Mouse (Mus musculus) ovary, adult 10 weeks (tissue): ENCODE measurements around the gene T. TPM values are rescaled to one million over a fixed set of nuclear protein-coding genes. Genes with fewer than 3 reads are reported as not detected.

Experiments used
- polyA plus RNA-seq: library from polyadenylated mRNA; stranded (reverse); fragments of 350-450 nt; fragmentation: Illumina TruSeq; extraction: RNeasy Lipid Tissue Mini Kit (QIAGEN cat#74804); gene quantifications from one replicate; pipeline ENCODE4 v1.2.3, GENCODE M21; 2014

T gene
- polyA plus RNA-seq = not detected

DNA sequence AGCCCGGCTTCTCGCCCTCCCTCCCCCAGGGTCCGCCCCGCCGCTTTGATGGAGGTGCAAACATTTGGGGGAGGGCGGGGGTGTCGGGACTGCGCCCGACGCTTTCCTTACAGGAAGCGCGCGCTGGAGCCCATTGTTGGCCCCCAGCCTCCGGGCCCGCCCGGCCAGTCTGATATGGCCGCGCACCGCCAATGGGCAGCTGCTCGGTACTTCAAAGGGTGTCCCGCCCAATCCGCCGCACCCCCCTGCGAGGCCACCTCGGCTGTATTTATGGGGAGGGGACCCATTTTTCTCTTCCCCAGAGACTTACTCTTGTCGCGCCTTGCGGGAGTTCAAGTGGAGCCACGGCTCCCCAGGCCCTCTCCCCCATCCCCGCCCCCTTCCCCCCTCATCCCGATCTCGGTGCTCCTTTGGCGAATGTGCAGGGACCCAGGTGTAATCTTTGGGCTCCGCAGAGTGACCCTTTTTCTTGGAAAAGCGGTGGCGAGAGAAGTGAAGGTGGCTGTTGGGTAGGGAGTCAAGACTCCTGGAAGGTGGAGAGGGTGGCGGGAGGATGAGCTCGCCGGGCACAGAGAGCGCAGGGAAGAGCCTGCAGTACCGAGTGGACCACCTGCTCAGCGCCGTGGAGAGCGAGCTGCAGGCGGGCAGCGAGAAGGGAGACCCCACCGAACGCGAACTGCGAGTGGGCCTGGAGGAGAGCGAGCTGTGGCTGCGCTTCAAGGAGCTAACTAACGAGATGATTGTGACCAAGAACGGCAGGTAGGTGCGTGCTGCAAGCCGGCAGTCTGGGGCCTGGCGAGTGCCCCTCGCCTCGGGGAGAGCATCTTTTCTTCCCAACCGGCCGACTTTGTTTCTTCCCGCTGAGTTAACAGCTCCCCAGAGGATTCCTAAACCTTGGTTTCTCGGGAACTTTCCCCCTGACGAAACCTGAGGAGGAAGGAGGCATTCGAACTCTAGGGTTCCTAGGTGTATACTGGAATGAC is at the start of gene T:
TSS of gene T (plus strand) at position 446 of the 983 bp plus-strand sequence.

Other genes with a start within 250 kb of the T start
- not detected for gene Ccr6, start 198.4 kb upstream of the T start, polyA plus RNA-seq
- gene Mpc1, start 151.5 kb upstream of the T start, polyA plus RNA-seq = 237 TPM
- gene Sft2d1, start 123.3 kb upstream of the T start, polyA plus RNA-seq = 48.1 TPM
- 2.9 TPM for gene Prr18, start 97.0 kb upstream of the T start, polyA plus RNA-seq
- 0.37 TPM for gene T2, start 78.4 kb upstream of the T start, polyA plus RNA-seq
- gene Pde10a, start 90.9 kb downstream of the T start, polyA plus RNA-seq = 12.0 TPM
- gene Gm17087, start 132.5 kb downstream of the T start, polyA plus RNA-seq = not detected